Mouse (Mus musculus) lung, adult 2 months (tissue): ENCODE measurements around the gene Rin2. TPM values are rescaled to one million over a fixed set of nuclear protein-coding genes. Genes with fewer than 3 reads are reported as not detected.

Experiments
- DNase-seq: peaks from one replicate; pipeline ENCODE4 v3.0.0; 2022
- H3K4me1 ChIP-seq: fragments of 200-500 bp; 2 replicates; pipeline ENCODE4 v1.6.1; 2011; ENCODE audit warnings: low read length; ENCODE audit not compliant: control insufficient read depth, insufficient read depth
- H3K4me3 ChIP-seq: fragments of 200-500 bp; replicated peaks from 2 replicates; pipeline ENCODE3; 2011; ENCODE audit warnings: low read depth, mild to moderate bottlenecking, control low read depth, low read length; ENCODE audit errors: extremely low read depth
- CTCF ChIP-seq: fragments of 200-500 bp; IDR thresholded peaks from 2 replicates; pipeline ENCODE4 v1.5.1; 2011; ENCODE audit warnings: mild to moderate bottlenecking, low read length, control low read depth; ENCODE audit not compliant: insufficient read depth
- POLR2A ChIP-seq: fragments of 200-500 bp; IDR thresholded peaks from 2 replicates; pipeline ENCODE4 v1.6.1; 2011; ENCODE audit warnings: low read depth, mild to moderate bottlenecking, control low read depth, low read length, borderline replicate concordance; ENCODE audit errors: extremely low read depth
- WGBS: fragments of 180-500 bp; shearing (Covaris S2); methylation state at CpG from one replicate; pipeline ENCODE4 v1.1.7; 2018; 5-methylcytosine and 5-hydroxymethylcytosine counted together
- polyA plus RNA-seq: library from polyadenylated mRNA; depleted of rRNA; stranded (reverse); fragments of >200 nt; gene quantifications from 2 replicates; pipeline ENCODE4 v1.2.3, GENCODE M21; 2012

The Rin2 gene
- polyA plus RNA-seq, 1 experiment: 44.3 TPM

- DNase-seq: no peak
Observed at GRCm38 (mm10) chr2:145877191-145877590, 202.2 kb downstream of the Rin2 start.

GRCm38 (mm10) chr2:145880887-145881747, 206.1 kb downstream of the Rin2 start:
- no peak overlapping the region for H3K4me3 ChIP-seq
- DNase-seq: no peak
- 33% methylated on average over 11 of the region's 11 CpGs for WGBS
- no peak for TF ChIP-seq CTCF
- peaks cover 29% of the 10 kb centered on the region for H3K4me1 ChIP-seq

More at GRCm38 (mm10) chr2:145877191-145877590, 202.2 kb downstream of the Rin2 start:
- Histone ChIP-seq H3K4me1 (peaks cover 27% of the 10 kb centered on the region), H3K4me3 (no peak overlapping the region)
- TF ChIP-seq CTCF: no peak
- TF ChIP-seq POLR2A: no peak
- WGBS: 80% methylated on average over 3 of the region's 3 CpGs

DNA sequence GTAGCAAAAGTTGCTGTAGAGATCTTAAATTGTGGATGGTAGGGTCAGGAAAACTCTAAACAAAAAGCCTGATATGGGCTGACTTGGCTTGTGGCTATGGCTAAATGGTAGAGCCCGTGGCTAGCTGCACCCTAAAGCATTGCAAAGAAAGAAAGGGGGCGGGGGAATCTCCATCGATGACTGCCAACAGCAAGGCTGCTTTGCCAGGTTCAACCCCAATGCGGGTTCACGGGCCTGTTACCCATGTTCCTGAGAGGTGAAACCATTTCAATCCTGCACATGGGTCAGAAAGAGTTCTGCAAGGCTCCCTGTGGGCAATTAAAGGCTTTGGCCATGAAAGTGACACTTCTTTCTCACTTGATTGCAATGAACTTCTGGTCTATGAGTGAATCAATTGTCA, 206.9 kb downstream of the Rin2 start:
- DNase-seq: no peak
- H3K4me3 ChIP-seq: no peak overlapping the region
- no peak for TF ChIP-seq CTCF
- TF ChIP-seq POLR2A: no peak
- 62% methylated on average over 5 of the region's 5 CpGs for WGBS
- H3K4me1 ChIP-seq: peaks cover 29% of the 10 kb centered on the region

GRCm38 (mm10) chr2:145882398-145882797, 207.4 kb downstream of the Rin2 start:
- H3K4me3 ChIP-seq: no peak overlapping the region
- DNase-seq: no peak
- 3% methylated on average over 2 of the region's 2 CpGs for WGBS
- H3K4me1 ChIP-seq: peaks cover 34% of the 10 kb centered on the region
- TF ChIP-seq CTCF (peak; percentile 29; the same call in 1 of the 2 replicates), POLR2A (no peak)

DNA sequence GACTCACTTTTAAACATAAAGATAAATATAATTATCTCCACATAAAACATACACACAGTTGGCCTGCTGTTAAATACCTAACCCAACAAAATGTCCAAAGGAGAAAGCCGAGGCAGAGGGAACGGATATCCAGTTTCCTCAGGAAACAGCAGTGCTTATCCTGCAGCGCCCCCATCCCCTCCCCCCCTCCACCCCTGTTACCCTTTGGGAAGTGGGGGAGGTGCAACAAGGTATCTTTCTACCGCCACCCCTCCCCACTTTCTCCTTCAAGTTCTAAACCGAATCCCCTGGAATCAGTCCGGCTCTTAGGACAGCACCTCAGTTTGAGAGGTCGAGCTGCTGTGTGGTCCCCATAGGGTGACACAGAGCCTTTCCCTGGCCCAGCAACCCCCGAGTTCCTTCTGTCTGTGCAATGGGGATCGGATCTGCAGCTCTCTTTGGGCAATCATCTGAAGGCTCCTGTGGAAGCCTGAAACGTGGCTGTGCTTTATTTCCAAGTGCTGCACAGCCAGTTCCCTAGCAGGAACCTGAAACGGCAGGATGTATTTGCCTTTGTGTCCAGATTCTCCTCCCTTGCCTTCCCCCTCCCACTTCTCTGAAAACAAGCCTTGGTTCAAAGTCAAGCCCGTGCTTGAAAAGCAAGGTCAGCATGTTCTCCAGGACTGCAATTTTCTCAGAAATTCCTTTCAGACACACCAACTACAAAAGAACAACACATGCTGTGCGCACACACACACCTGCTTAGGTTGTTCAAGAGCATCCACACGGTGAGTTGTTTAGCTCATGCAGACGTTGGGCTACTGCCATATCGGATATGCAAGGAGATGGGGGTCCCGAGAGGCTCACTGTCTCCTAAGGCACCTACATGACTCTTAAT, 209.3 kb downstream of the Rin2 start:
- whole genome bisulfite sequencing: 28% methylated on average over 17 of the region's 17 CpGs
- TF ChIP-seq POLR2A (no peak), CTCF (no peak)
- no peak overlapping the region for H3K4me3 ChIP-seq
- peaks cover 49% of the 10 kb centered on the region for H3K4me1 ChIP-seq
- no peak for DNase-seq

DNA sequence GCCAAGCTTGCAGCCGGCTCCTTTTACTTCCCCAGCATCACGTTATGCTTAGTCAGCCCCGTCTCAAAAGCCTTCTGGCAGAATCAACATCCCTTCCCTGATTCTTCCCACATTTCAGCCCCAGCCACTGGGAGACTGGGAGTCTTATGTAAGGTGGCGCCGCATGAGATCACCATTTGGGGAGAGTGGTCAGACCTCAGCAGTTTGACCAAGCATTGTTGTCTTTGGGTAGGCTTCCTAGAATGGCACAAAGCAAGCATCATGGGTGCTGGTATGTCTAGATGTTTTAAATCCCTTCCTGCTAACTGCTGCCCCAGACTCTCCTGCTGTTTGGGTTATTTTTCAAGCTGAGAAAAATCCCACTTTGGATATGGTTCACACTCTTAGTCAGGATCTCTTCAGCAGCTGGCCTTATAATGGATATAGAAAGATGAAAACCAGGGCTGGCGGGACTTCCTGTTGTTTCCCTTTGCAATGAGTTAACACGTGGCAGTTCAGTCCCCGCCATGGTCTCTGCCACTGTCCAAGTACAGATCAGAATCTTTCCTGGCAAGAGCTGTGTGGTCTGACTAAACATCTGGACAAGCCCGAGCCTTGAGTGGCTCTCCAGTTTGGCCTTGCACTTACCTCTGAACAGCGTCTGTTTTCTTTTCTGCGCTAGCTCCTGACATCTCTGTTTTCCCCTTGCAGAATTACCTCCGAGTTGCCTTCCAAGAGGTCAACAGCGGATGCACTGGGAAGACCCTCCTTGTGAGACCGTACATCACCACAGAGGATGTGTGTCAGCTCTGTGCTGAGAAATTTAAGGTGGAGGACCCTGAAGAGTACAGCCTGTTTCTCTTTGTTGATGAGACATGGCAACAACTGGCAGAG, 210.1 kb downstream of the Rin2 start:
- Histone ChIP-seq H3K4me1 (peaks cover 49% of the 10 kb centered on the region), H3K4me3 (no peak overlapping the region)
- WGBS: 23% methylated on average over 14 of the region's 14 CpGs
- no peak for DNase-seq
- TF ChIP-seq POLR2A (no peak), CTCF (no peak)

DNA sequence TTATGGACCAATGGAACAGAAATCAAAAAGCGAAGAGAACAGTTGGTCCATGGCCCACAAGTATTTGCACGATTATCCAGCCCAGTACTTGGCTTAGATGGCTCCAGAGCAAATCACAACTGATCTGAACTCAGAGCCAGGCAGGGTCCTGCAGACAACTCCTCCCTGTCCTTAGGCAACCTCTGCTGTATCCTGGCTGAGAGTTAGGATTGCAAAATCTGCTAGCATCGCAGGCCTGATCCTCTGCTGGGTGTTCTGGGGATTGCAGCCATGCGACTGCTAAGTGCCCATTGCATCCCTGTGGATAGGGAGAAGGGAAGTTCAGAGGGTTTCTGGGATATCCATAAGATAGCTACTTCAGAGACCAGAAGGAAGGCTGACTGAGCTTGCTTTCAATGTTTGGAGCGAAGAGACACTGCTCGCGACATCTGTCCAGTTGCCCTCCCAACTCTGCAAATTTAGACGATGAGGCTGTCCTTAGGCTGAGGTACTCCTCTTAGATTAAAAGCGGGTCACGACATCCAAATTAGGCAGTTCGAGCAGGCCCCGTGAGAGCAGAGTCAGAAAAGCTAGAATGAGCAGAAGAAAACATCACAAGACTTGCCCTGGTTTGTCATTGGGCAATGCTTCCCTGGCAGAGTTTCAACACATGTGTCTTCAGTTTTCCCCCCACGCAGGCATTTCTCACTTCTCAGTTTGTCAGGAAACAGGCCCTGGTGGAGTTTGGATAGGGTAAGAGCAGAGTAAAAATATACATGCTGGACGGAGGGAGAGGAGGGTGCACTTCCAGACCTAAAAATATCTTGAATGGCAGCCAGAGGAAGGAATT, 213.1 kb downstream of the Rin2 start:
- Histone ChIP-seq H3K4me3 (no peak overlapping the region), H3K4me1 (peaks cover 40% of the 10 kb centered on the region)
- 24% methylated on average over 14 of the region's 14 CpGs for WGBS
- TF ChIP-seq POLR2A (no peak), CTCF (peak; percentile 78)
- no peak for DNase-seq

- no peak for DNase-seq
Observed at GRCm38 (mm10) chr2:145888766-145889480, 213.9 kb downstream of the Rin2 start.

More at GRCm38 (mm10) chr2:145888766-145889480, 213.9 kb downstream of the Rin2 start:
- 38% methylated on average over 6 of the region's 6 CpGs for WGBS
- H3K4me1 ChIP-seq: peaks cover 34% of the 10 kb centered on the region
- no peak for TF ChIP-seq POLR2A
- no peak for TF ChIP-seq CTCF
- H3K4me3 ChIP-seq: no peak overlapping the region
